Mouse (Mus musculus): ENCODE data around the gene Bmper. TPM values are rescaled to one million over a fixed set of nuclear protein-coding genes. Genes with fewer than 3 reads are reported as not detected.
A peak's percentile ranks its signal among the peaks of the same experiment; 100 is the strongest.

Gene Bmper
- polyA plus RNA-seq, 1 experiment, result 12.0 TPM

DNA sequence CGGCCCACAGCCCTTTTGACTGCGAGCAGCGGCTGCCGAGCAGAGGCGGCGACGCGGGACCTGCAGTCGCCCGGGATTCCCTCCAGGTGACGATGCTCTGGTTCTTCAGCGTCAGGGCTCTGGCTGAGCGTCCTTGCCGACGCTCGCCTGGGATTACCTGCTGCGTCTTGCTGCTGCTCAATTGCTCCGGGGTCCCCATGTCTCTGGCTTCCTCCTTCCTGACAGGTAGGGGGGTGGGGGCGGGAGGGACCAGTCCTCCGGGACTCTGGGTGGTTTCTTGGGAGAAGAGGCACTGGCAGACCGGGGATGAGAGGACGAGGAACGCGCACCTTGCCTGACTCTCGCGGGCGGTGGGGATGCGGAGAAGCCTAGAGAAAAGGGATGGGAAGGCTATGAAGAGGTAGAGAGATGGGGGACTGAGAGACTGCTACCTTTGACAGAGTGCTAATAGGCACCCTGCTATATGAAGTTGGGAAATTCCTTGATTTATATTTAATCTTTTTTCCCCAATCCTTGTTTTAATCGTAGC is 737 bp downstream of the Bmper start:
- WGBS, result 3% methylated on average over 29 of the region's 29 CpGs
- H3K4me1 ChIP-seq (ENCODE audit: control insufficient read depth, insufficient read depth, low read length), result no peaks in the 10 kb centered on the region
- no peak for TF ChIP-seq CTCF (IDR thresholded peaks at IDR 0.05; ENCODE audit: insufficient read depth, low read length)
- TF ChIP-seq POLR2A (IDR thresholded peaks at IDR 0.05; ENCODE audit: borderline replicate concordance, extremely low read depth, low read depth, low read length), result no peak
- no peak for DNase-seq
- H3K4me3 ChIP-seq (replicated peaks; ENCODE audit: extremely low read depth, low read depth, low read length), result peak overlapping the region; percentile 27

- no peak for TF ChIP-seq CTCF (IDR thresholded peaks at IDR 0.05; ENCODE audit: insufficient read depth, low read length)
- TF ChIP-seq POLR2A (IDR thresholded peaks at IDR 0.05; ENCODE audit: borderline replicate concordance, extremely low read depth, low read depth, low read length), result no peak
- H3K4me3 ChIP-seq (replicated peaks; ENCODE audit: extremely low read depth, low read depth, low read length), result no peak overlapping the region
- no peak for DNase-seq
- WGBS, result 41% methylated on average over 8 of the region's 8 CpGs
- no peaks in the 10 kb centered on the region for H3K4me1 ChIP-seq (ENCODE audit: control insufficient read depth, insufficient read depth, low read length)
Measured at GRCm38 (mm10) chr9:23233464-23234121, 10.7 kb downstream of the Bmper start.

DNA sequence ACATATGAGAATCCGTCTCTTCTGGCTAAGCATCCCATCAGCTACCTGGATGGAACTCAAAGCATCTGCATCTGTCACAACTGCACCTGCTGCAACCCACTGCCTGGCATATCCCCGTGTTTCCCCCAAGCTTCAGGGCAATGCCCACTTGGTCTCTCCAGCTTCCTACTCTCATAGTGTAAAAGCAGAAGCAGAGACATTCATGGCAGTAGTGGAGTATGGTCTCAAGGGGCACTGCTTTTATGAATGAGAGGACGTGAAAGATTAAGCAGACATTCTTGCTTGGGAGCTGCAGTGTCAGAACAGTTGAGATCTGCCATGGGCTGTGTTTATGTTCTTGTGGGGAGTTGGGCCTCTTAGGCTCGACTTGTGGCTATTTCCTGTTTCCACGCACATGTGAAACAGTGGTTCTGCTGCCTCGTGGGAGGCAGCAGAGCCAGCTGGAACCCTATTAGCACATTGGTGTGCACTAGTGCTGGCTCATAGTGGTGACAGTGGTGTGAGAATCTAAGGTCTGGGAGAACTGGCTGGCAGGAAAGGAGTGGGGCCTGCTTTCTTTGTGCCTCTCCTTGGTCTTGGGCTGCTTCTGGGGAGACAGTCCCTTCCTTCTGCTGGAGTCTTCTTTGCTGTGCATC is 12.6 kb downstream of the Bmper start:
- no peak for DNase-seq
- 43% methylated on average over 6 of the region's 6 CpGs for WGBS

GRCm38 (mm10) chr9:23236635-23237279 is 13.9 kb downstream of the Bmper start:
- 72% methylated on average over 6 of the region's 6 CpGs for WGBS
- DNase-seq, result no peak

More for the DNA sequence above, 12.6 kb downstream of the Bmper start:
- Histone ChIP-seq H3K4me3 (replicated peaks; ENCODE audit: extremely low read depth, low read depth, low read length) (no peak overlapping the region), H3K4me1 (ENCODE audit: control insufficient read depth, insufficient read depth, low read length) (no peaks in the 10 kb centered on the region)
- no peak for TF ChIP-seq CTCF (IDR thresholded peaks at IDR 0.05; ENCODE audit: insufficient read depth, low read length)
- no peak for TF ChIP-seq POLR2A (IDR thresholded peaks at IDR 0.05; ENCODE audit: borderline replicate concordance, extremely low read depth, low read depth, low read length)

DNA sequence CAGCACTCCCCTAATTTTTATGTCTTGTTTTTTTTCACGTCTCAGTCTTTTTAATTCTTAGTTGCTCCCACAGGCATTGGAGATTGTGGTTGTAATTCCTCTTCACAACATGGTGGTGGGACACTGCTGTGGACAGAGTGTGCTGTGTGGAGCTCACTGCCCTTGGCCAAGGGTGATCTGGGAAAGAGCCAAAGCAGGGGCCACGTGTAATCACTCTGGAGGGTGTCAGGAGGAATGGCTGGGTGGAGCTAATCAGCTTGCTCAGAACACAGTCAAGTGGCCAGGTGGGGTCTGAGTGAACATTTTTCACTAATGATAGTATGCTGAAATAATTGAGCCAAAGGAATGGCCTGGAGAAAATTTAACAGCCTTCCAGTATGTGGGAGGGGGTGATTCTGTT is 16.1 kb downstream of the Bmper start:
- WGBS, result 47% methylated on average over 2 of the region's 2 CpGs
- TF ChIP-seq CTCF (IDR thresholded peaks at IDR 0.05; ENCODE audit: insufficient read depth, low read length) (no peak), POLR2A (IDR thresholded peaks at IDR 0.05; ENCODE audit: borderline replicate concordance, extremely low read depth, low read depth, low read length) (no peak)
- H3K4me3 ChIP-seq (replicated peaks; ENCODE audit: extremely low read depth, low read depth, low read length), result no peak overlapping the region
- H3K4me1 ChIP-seq (ENCODE audit: control insufficient read depth, insufficient read depth, low read length), result no peaks in the 10 kb centered on the region; the same call in 1 of the 2 replicates
- no peak for DNase-seq

More at GRCm38 (mm10) chr9:23236635-23237279, 13.9 kb downstream of the Bmper start:
- TF ChIP-seq CTCF (IDR thresholded peaks at IDR 0.05; ENCODE audit: insufficient read depth, low read length), result no peak
- no peak for TF ChIP-seq POLR2A (IDR thresholded peaks at IDR 0.05; ENCODE audit: borderline replicate concordance, extremely low read depth, low read depth, low read length)
- H3K4me1 ChIP-seq (ENCODE audit: control insufficient read depth, insufficient read depth, low read length), result no peaks in the 10 kb centered on the region
- H3K4me3 ChIP-seq (replicated peaks; ENCODE audit: extremely low read depth, low read depth, low read length), result no peak overlapping the region

DNA sequence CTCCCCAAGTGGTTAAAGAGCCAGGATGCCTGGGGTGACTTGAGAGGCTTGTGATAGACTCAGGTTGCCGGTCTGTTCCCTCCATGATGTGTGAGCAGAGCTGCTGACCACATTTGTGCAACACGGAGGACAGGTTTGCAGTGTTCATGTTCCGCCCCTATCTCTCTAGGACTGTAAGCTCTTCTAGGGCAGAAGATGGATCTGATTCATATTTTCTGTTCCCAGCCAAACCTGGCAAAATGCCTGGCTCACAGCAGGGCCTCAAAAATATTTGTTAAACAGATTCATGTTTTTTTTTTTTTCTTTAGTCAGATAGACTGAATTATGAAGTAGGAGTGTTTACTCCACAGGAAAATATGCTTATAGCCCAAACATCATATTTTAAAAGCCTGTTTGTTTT is 20.0 kb downstream of the Bmper start:
- no peak for DNase-seq
- no peaks in the 10 kb centered on the region; the same call in 1 of the 2 replicates for H3K4me1 ChIP-seq (ENCODE audit: control insufficient read depth, insufficient read depth, low read length)
- TF ChIP-seq CTCF (IDR thresholded peaks at IDR 0.05; ENCODE audit: insufficient read depth, low read length) (no peak), POLR2A (IDR thresholded peaks at IDR 0.05; ENCODE audit: borderline replicate concordance, extremely low read depth, low read depth, low read length) (no peak)
- no peak overlapping the region for H3K4me3 ChIP-seq (replicated peaks; ENCODE audit: extremely low read depth, low read depth, low read length)
- 59% methylated on average over 3 of the region's 3 CpGs for WGBS

DNA sequence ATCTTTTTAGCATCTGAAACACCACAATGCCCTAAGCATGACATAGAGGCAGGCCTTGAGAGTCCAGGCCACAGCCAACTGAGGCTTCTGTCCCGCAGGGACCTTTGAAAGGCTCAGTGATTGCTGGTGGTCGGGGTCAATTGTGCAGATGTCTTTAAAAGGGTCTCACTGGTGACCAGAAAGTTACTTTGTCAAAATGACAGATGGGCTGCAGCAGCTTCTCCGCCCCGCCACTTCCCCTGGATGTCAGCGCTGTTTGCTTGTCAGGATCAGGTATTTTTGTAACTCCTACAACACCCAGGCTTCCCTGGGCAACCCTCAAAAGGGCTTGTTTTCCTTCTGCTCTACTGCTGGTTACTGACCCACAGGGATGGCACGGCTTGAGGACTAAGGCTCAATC is 21.0 kb downstream of the Bmper start:
- TF ChIP-seq CTCF (IDR thresholded peaks at IDR 0.05; ENCODE audit: insufficient read depth, low read length) (no peak), POLR2A (IDR thresholded peaks at IDR 0.05; ENCODE audit: borderline replicate concordance, extremely low read depth, low read depth, low read length) (no peak)
- Histone ChIP-seq H3K4me1 (ENCODE audit: control insufficient read depth, insufficient read depth, low read length) (no peaks in the 10 kb centered on the region; the same call in 1 of the 2 replicates), H3K4me3 (replicated peaks; ENCODE audit: extremely low read depth, low read depth, low read length) (no peak overlapping the region)
- DNase-seq, result no peak
- WGBS, result 57% methylated on average over 6 of the region's 6 CpGs

DNA sequence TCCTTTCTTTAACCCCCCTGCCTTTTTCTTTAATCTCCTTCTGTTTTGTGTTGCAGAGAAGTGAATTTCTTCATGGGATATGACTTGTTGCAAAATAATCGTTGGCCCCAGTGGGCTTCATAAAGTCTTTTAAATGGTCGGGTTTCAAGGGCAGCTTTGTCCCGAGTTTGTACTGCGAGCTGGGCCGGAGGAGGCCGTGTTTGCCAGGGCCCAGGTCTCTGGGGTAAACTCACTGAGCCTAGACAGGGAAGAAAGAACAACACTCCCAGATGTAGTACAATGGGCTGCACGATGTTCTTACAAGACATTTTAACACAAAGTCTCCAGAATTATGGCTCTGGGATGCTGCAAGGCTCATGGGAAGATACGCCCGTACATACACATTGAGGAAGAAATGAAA is 23.5 kb downstream of the Bmper start:
- Histone ChIP-seq H3K4me1 (ENCODE audit: control insufficient read depth, insufficient read depth, low read length) (no peaks in the 10 kb centered on the region; the same call in 1 of the 2 replicates), H3K4me3 (replicated peaks; ENCODE audit: extremely low read depth, low read depth, low read length) (no peak overlapping the region)
- TF ChIP-seq POLR2A (IDR thresholded peaks at IDR 0.05; ENCODE audit: borderline replicate concordance, extremely low read depth, low read depth, low read length) (no peak), CTCF (IDR thresholded peaks at IDR 0.05; ENCODE audit: insufficient read depth, low read length) (no peak)
- WGBS, result 80% methylated on average over 9 of the region's 9 CpGs
- no peak for DNase-seq

GRCm38 (mm10) chr9:23250026-23250425 is 27.1 kb downstream of the Bmper start:
- TF ChIP-seq CTCF (IDR thresholded peaks at IDR 0.05; ENCODE audit: insufficient read depth, low read length) (peak; percentile 88), POLR2A (IDR thresholded peaks at IDR 0.05; ENCODE audit: borderline replicate concordance, extremely low read depth, low read depth, low read length) (no peak)
- peak; percentile 60 for DNase-seq
- Histone ChIP-seq H3K4me3 (replicated peaks; ENCODE audit: extremely low read depth, low read depth, low read length) (no peak overlapping the region), H3K4me1 (ENCODE audit: control insufficient read depth, insufficient read depth, low read length) (no peaks in the 10 kb centered on the region)
- WGBS, result 5% methylated on average over 5 of the region's 5 CpGs
